Mouse (Mus musculus) limb, embryonic 13.5 days (tissue): ENCODE results near the gene Dgka. TPM values are rescaled to one million over a fixed set of nuclear protein-coding genes. Genes with fewer than 3 reads are reported as not detected.

ENCODE experiments used
- ATAC-seq: fragments of 200-750 bp; cut with Nextera tagmentation; 2 replicates; pipeline ENCODE4 v1.8.0; 2017; ENCODE audit warnings: low read depth, moderate number of reproducible peaks, moderate TSS enrichment; ENCODE audit not compliant: low FRiP score
- H3K27ac ChIP-seq: fragments of 300-500 bp; sonication (generic); 2 replicates; pipeline ENCODE4 v1.5.1; 2015; ENCODE audit warnings: inconsistent platforms, mild to moderate bottlenecking, moderate library complexity
- H3K27me3 ChIP-seq: fragments of 300-500 bp; sonication (generic); 2 replicates; pipeline ENCODE4 v1.6.1; 2015; ENCODE audit warnings: mild to moderate bottlenecking, inconsistent platforms
- H3K36me3 ChIP-seq: fragments of 300-500 bp; sonication (generic); 2 replicates; pipeline ENCODE4 v1.6.1; 2015; ENCODE audit warnings: inconsistent platforms, mild to moderate bottlenecking, moderate library complexity
- H3K4me1 ChIP-seq: fragments of 300-500 bp; sonication (generic); 2 replicates; pipeline ENCODE4 v1.6.1; 2015; ENCODE audit warnings: inconsistent platforms
- H3K4me2 ChIP-seq: fragments of 300-500 bp; sonication (generic); replicated peaks from 2 replicates; pipeline ENCODE4 v1.6.1; 2015; ENCODE audit warnings: inconsistent platforms, mild to moderate bottlenecking, moderate library complexity
- H3K4me3 ChIP-seq: fragments of 300-500 bp; sonication (generic); 2 replicates; pipeline ENCODE4 v1.5.1; 2015; ENCODE audit warnings: moderate library complexity, mild to moderate bottlenecking, inconsistent platforms
- H3K9ac ChIP-seq: fragments of 300-500 bp; sonication (generic); 2 replicates; pipeline ENCODE4 v1.6.1; 2015; ENCODE audit warnings: mild to moderate bottlenecking, inconsistent platforms
- H3K9me3 ChIP-seq: fragments of 300-500 bp; sonication (generic); 2 replicates; pipeline ENCODE4 v1.6.1; 2016; ENCODE audit warnings: inconsistent platforms
- WGBS: fragments of 180-500 bp; shearing (Covaris S2); methylation state at CpG from one replicate; pipeline ENCODE4 v1.1.7; 2015; 5-methylcytosine and 5-hydroxymethylcytosine counted together
- polyA plus RNA-seq: library from polyadenylated mRNA; unstranded; fragments of >200 nt; fragmentation: Nextera tagmentation; extraction: Ambion mirVana; gene quantifications from 2 replicates; pipeline ENCODE4 v1.2.1, GENCODE M21; 2015

Gene Dgka
- 12.0 and 12.1 TPM in 2 replicates for polyA plus RNA-seq

DNA sequence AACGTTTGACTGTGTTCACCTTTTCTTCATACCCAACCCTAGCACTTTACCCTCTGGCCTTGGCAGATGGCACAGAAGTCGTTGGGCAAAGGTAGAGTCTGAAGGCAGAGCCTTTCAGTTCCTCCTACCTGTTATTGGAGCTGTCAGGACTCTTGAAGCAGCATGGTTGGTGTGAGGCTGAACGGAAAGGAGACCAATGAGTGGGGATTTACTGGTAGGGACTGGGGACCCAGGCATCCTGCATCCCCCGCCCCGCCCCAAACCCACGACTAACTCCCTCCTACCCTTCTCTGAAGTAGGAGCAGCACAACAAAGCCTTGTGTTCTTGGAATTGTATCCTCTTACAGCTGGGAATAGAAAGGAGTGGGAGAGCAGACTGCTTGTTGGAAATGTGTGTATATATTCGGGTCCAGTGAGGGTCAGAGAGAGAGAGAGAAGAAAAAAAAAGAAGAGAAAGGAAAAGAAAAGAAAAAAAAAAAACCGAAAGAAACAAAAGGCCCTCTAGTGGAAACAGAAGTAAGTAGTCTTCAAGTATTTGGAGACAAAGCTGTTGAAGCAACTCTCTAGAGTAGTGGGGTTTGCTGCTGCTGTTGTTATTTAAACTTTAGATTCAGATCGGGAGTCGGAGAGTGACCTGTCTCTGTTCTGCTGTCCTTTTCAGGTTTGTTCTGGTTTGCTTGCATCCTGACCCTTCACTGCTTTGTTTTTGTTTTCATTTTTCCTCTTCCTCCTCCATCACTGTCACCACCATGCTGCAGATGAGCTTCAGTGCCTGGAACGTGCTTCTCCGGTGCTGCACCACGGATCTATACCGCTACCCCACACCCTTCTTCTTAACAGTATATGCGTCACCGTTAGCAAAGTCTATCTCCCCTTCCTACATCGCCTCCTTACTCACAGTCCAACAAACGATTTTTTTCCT is at the start of gene Dgka:
Gene Dgka, minus strand, starts transcription at position 176 of the 922 bp plus-strand sequence.
- ATAC-seq = no peak
- Histone ChIP-seq H3K9me3 (no peaks in the 10 kb centered on the region), H3K27ac (peak within 1 kb of the TSS; percentile 49), H3K27me3 (peaks cover 13% of the 10 kb centered on the region), H3K4me3 (peak within 1 kb of the TSS; percentile 74), H3K4me1 (peaks cover 28% of the 10 kb centered on the region), H3K4me2 (peak within 1 kb of the TSS; percentile 89), H3K36me3 (no peaks in the 10 kb centered on the region), H3K9ac (peak within 1 kb of the TSS; percentile 84)
- WGBS = 24% methylated on average over 18 of the region's 18 CpGs

DNA sequence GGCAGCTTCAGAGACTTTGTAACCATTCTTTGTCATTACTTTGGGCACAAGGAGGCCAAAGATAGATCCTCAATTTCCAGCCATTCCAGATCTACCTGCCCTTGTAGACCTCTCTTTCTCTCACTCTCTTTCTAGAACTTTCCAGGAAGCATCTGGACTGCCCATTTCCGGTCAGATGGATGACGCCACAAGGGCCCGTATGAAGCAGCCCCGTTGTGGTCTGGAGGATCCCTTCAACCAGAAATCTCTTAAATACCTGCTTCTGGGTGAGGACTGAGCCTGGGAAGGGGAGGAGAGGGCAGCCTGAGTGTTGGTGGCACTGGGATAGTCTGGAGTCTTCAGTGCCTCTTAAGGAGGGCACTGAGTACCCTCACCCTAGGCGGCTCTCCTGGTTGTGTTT is 49.7 kb upstream of the Dgka start:
- H3K9ac ChIP-seq = no peak overlapping the region
- H3K36me3 ChIP-seq = peaks cover 22% of the 10 kb centered on the region
- H3K4me3 ChIP-seq = no peak overlapping the region
- 89% methylated on average over 5 of the region's 5 CpGs for WGBS
- no peaks in the 10 kb centered on the region for H3K4me1 ChIP-seq
- no peaks in the 10 kb centered on the region for H3K27me3 ChIP-seq
- H3K4me2 ChIP-seq = no peak overlapping the region
- no peaks in the 10 kb centered on the region for H3K9me3 ChIP-seq
- no peak for ATAC-seq
- no peak overlapping the region for H3K27ac ChIP-seq

DNA sequence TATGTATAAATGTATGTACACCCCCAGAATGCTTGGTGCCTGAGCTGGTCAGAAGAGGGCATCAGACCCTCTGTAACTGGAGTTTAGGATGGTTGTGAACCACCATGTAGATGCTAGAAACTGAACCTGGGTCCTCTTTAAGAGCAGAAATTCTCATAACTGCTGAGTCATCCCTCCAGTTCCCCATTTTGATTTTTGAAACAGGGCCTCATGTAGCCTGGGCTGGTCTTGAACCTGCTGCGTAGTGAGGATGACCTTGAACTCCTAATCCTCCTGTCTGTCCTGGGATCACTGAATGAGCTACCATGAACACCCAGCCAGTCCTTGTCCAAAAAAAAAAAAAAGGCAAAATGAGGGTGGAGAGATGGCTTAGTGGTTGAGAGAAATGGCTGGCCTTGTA is 48.6 kb upstream of the Dgka start:
- Histone ChIP-seq H3K27ac (no peak overlapping the region), H3K4me2 (no peak overlapping the region), H3K4me1 (no peaks in the 10 kb centered on the region), H3K36me3 (peaks cover 11% of the 10 kb centered on the region), H3K4me3 (no peak overlapping the region), H3K9me3 (no peaks in the 10 kb centered on the region), H3K27me3 (no peaks in the 10 kb centered on the region), H3K9ac (no peak overlapping the region)
- ATAC-seq = no peak
- 97% methylated on average over 1 of the region's 1 CpGs for WGBS

DNA sequence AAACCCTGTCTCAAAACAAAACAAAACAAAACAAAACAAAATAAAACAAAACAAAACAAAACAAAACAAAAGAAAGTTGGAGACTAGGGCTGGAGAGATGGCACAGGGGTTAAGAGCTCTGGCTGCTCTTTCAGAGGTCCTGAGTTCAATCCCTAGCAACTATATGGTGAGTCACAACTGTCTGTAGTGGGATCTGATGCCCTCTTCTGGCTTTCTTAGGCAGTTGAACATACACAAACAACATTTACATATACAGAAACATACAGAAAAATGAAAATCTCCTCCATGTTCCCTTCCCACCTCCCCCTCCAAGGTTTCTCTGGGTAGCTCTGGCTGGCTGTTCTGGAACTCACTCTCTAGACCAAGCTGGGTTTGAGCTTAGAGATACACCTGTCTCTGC is 47.4 kb upstream of the Dgka start:
- no peak for ATAC-seq
- Histone ChIP-seq H3K36me3 (no peaks in the 10 kb centered on the region), H3K4me1 (no peaks in the 10 kb centered on the region), H3K4me2 (no peak overlapping the region), H3K4me3 (no peak overlapping the region), H3K27ac (no peak overlapping the region), H3K9ac (no peak overlapping the region), H3K9me3 (no peaks in the 10 kb centered on the region), H3K27me3 (no peaks in the 10 kb centered on the region)

DNA sequence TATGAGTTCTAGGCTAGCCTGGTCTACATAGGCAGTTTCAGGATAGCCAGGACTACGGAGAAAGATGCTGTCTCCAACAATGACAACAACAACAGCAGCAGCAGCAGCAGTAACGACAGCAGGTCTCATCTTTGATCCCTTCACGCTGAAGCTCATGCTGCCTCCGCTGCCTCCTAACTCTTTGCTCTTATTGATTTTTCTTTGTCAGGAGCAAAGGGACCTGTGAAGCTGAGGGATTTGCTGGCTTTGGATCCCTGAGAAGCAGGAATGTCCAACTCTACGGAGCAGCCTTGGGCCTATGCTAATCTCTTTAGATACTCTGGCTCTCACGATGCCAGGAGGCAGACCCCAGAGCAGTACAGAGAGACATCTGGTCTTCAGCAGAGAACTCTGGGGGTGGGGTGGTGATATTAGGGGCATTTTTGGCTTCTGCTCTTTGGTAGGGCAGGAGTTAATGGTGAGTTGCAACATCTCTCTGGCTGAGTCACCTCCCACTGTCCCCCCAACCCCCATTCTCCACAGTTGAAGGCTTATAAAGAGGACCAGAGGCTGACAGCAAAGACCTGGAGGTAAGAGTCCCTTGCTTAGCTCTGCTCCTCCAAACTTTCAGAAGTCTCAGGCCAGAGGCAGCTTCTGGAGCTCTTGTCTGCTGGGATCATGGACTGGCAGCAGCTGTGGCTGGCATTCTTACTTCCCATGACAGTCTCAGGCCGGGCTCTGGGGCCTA is 45.9 kb upstream of the Dgka start, which contains the start of gene Mmp19:
Gene Mmp19, plus strand, starts transcription at position 513 of the 727 bp plus-strand sequence.
- Histone ChIP-seq H3K4me1 (no peaks in the 10 kb centered on the region), H3K9ac (no peak within 1 kb of the TSS), H3K9me3 (no peaks in the 10 kb centered on the region), H3K36me3 (no peaks in the 10 kb centered on the region), H3K4me2 (no peak within 1 kb of the TSS), H3K27me3 (no peaks in the 10 kb centered on the region), H3K4me3 (no peak within 1 kb of the TSS), H3K27ac (no peak within 1 kb of the TSS)
- 66% methylated on average over 7 of the region's 7 CpGs for WGBS
- no peak for ATAC-seq

DNA sequence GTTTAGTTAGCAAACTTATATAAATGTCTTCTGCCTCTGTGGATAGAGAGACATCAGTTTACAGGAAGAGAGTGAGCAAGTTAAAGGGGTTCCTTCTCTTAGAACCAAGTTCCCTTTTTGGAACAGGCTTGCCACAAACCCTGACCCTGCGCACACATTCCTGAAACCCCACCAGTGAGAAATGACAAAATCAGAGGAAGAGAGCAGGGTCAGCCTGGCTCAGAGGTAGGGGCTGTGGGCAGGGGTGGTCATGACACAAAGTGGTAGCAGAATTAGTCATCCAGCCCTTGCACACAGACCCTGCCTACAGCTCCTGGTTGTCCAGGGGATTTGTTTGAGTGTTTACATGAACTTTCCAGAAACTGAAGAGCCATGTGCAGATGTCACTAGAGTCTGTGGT is 35.5 kb upstream of the Dgka start:
- Histone ChIP-seq H3K4me1 (peaks cover 19% of the 10 kb centered on the region), H3K27me3 (no peaks in the 10 kb centered on the region), H3K4me2 (no peak overlapping the region), H3K4me3 (no peak overlapping the region), H3K9me3 (peaks cover 19% of the 10 kb centered on the region), H3K9ac (no peak overlapping the region), H3K36me3 (no peaks in the 10 kb centered on the region), H3K27ac (no peak overlapping the region)
- 80% methylated on average over 1 of the region's 1 CpGs for WGBS
- no peak for ATAC-seq

DNA sequence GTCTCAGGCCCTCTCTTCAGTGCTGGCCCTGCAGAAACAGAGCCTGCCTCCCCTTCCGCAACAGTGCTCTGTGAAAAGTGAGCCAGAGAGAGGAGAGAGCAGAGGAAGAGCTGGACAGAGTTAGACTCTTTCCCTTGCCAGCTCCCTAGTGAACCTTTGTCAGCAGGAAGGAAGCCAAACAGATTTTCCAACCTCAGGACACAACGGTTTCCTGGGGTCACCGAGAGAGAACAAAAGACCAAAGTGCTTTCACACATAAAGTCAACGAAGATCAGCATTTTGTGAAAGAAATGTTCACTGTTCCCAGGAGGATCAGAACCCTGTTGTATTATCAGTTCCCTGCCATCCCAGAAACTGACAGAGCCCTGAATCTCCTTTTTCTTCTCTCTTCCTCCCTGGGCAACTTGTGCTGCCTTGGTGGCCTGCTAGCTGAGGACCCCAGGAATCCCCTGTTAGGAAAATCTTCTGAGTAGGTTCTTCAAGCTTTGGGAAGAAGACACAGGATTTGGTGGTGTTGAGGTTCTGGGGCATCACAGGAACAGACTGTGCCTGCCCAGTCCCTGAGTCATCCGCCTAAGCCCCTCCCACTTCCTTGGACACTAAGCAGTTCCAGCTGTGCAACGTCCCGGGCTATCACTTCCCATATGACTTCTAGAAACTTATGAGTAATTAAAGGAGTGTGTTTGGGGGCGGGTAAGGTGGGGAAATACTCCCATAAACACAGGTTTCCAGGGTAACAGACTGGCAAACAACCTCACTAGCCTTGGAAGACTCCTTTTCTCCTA is 34.5 kb upstream of the Dgka start:
- Histone ChIP-seq H3K27ac (peak overlapping the region; percentile 78), H3K4me1 (peaks cover 19% of the 10 kb centered on the region), H3K9me3 (peaks cover 13% of the 10 kb centered on the region), H3K4me2 (0 out of 2 replicates have a peak overlapping the region, but pooled peaks have one; percentile 19), H3K36me3 (no peaks in the 10 kb centered on the region), H3K9ac (no peak overlapping the region), H3K4me3 (no peak overlapping the region), H3K27me3 (no peaks in the 10 kb centered on the region)
- 20% methylated on average over 8 of the region's 8 CpGs for WGBS
- peak; percentile 89 for ATAC-seq

DNA sequence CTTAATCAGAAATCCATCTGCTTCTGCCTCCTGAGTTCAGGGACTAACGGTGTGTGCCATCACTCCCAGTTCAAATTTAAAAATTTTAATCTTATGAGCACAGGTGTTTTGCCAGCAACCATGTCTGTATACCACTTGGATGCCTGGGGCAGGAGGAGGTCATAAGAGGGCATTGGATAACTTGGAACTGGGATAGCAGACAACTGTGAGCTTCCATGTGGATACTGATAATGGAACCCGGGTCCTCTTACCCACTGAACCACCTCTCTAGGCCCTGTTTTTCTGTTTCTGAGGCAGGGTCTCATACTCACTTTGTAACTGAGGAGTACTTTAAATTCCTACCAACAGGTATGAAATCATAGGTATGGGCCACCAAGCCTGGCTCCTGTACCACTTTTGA is 33.8 kb upstream of the Dgka start:
- Histone ChIP-seq H3K36me3 (no peaks in the 10 kb centered on the region), H3K27ac (peak overlapping the region; percentile 78; the same call in 1 of the 2 replicates), H3K27me3 (no peaks in the 10 kb centered on the region), H3K4me1 (peaks cover 19% of the 10 kb centered on the region), H3K9me3 (peaks cover 6% of the 10 kb centered on the region; the same call in 1 of the 2 replicates), H3K4me2 (no peak overlapping the region), H3K4me3 (no peak overlapping the region), H3K9ac (no peak overlapping the region)
- 91% methylated on average over 2 of the region's 2 CpGs for WGBS
- no peak for ATAC-seq

DNA sequence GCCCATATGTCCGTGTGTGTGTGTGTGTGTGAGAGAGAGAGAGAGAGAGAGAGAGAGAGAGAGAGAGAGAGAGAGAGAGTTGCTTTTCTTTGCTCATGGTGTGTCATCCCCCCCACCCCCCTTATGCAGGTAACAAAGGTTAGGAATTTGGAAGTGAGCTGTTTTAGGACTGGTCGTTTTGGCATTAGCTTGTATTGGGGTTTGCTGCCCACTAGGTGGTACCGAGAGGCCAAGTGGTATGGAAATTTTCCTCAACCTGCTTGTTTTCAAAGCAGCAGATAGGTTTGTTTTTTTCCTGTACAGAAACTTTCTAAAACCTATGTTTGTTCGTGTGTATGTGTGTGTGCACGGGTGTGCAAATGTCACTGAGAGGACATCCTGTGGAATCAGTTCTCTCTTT is 29.0 kb upstream of the Dgka start:
- no peak for ATAC-seq
- H3K9me3 ChIP-seq = no peaks in the 10 kb centered on the region
- H3K4me3 ChIP-seq = no peak overlapping the region
- no peaks in the 10 kb centered on the region for H3K27me3 ChIP-seq
- H3K4me1 ChIP-seq = peaks cover 3% of the 10 kb centered on the region
- H3K4me2 ChIP-seq = no peak overlapping the region
- H3K9ac ChIP-seq = no peak overlapping the region
- WGBS = 21% methylated on average over 5 of the region's 5 CpGs
- H3K27ac ChIP-seq = no peak overlapping the region
- no peaks in the 10 kb centered on the region for H3K36me3 ChIP-seq

DNA sequence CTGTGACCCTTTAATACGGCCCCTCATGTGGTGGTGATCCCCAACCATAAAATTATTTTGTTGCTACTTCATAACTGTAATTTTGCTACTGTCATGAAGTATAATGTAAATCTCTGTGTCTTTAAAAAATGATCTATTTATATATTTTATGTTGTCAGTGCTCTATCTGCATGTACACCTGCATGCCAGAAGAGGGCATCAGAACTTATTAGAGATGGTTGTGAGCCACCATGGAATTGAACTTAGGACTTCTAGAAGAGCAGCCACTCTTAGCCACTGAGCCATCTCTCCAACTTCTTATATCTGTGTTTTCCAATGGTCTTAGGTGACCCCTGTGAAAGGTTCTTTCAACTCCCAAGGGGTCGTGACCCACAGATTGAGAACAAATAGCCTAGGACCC is 28.2 kb upstream of the Dgka start:
- Histone ChIP-seq H3K27me3 (no peaks in the 10 kb centered on the region), H3K4me2 (no peak overlapping the region), H3K4me1 (no peaks in the 10 kb centered on the region), H3K9ac (no peak overlapping the region), H3K4me3 (no peak overlapping the region), H3K27ac (no peak overlapping the region), H3K9me3 (no peaks in the 10 kb centered on the region), H3K36me3 (no peaks in the 10 kb centered on the region)
- no peak for ATAC-seq
- WGBS = 76% methylated on average over 2 of the region's 2 CpGs

DNA sequence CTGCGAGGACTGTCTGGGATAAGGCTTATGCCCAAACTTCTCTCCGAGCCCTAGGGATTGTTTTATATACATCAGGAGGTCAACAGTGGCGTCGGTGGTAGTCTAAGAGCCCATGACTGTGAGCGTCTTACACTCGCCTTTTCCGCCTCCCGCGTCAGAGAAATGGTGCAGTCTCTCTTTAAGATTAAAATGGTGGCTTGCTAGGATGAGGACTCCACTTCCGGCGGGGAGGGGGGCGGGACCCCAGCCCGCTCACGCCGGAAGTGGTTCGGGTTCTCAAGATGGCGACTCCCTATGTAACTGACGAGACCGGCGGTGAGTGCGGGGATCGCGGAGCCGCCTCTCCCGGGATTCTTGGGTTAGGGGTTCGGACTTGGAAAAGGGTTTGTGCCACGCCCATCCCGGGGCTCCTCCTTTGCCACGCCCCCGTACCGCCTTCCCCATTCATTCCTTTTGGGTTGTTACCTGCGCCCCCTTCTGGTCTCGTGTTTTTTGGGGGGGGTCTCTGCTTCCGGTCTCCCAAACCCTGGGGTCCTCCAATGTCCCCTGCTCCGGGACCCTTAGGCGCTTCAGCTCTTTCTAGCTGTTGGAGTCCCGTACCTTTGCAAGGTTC is 3.7 kb upstream of the Dgka start:
- no peaks in the 10 kb centered on the region for H3K9me3 ChIP-seq
- H3K4me2 ChIP-seq = peak overlapping the region; percentile 88
- peaks cover 27% of the 10 kb centered on the region for H3K4me1 ChIP-seq
- H3K4me3 ChIP-seq = peak overlapping the region; percentile 73
- H3K27me3 ChIP-seq = no peaks in the 10 kb centered on the region
- peak overlapping the region; percentile 97 for H3K27ac ChIP-seq
- ATAC-seq = peak; percentile 88
- H3K36me3 ChIP-seq = peaks cover 13% of the 10 kb centered on the region
- H3K9ac ChIP-seq = peak overlapping the region; percentile 86
- WGBS = under 1% methylated on average over 37 of the region's 37 CpGs
